Mouse (Mus musculus): ENCODE data around the gene Hdac8. TPM values are rescaled to one million over a fixed set of nuclear protein-coding genes. Genes with fewer than 3 reads are reported as not detected.
A peak's percentile ranks its signal among the peaks of the same experiment; 100 is the strongest.

The Hdac8 gene
- total and polyA plus RNA-seq, 2 experiments from 2014 or later: 13.0 to 17.9 TPM

DNA sequence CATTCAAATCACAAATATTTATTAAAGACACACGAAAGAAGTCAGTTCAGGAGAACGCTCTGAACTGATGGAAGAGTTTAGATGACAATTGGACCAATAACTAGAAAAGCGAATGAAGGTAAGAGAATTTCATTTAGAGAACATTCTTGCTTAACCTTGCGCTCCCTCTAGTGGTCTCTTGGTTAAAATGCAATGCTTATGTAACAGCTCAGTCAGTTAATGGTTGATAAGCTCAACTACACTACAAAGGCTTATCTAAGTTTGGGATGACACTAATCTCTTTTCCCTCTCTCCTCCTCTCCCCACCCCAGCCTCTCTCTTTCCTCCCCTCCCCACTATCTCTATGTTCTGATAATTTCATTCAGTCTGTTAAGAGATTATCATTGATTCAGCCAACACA, 26.2 kb downstream of the Hdac8 start:
- Histone ChIP-seq H3K36me3 (ENCODE audit: insufficient read depth, low read length) (no peaks in the 10 kb centered on the region), H3K9ac (replicated peaks; ENCODE audit: low read length) (no peak overlapping the region), H3K4me1 (ENCODE audit: insufficient read depth, low read length) (no peaks in the 10 kb centered on the region), H3K9me3 (ENCODE audit: low read length) (no peaks in the 10 kb centered on the region), H3K4me3 (ENCODE audit: low read length) (no peak overlapping the region), H3K27me3 (ENCODE audit: insufficient read depth, low read length) (no peaks in the 10 kb centered on the region), H3K27ac (no peak overlapping the region), H3K4me2 (ENCODE audit: low read depth, low read length) (no peak overlapping the region)
- WGBS: 33% methylated on average over 4 of the region's 4 CpGs
- DNase-seq (ENCODE audit: low spot score): peak; percentile 78
- ATAC-seq: no peak
- TF ChIP-seq CTCF (IDR thresholded peaks at IDR 0.05; ENCODE audit: low read depth): peak; percentile 75

DNA sequence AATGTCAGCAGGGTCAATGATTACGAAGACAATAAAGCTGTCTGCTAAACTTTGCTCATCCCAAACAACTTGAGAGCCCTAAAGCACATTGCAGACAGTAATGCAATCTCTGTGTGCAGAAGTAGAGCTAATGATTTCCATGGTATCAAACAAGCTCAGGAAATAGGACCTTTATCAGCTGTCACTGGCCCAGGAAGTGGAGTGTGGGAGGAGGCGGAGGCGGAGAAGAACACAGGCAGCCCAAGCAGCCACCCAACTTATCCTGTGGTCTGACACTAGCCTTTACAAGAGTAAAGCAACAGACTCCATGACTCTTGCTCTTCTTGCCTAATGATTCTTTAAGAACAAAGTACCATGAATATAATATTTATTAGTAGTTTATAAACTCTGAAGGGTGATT, 26.7 kb downstream of the Hdac8 start:
- no peak for DNase-seq (ENCODE audit: low spot score)
- Histone ChIP-seq H3K9ac (replicated peaks; ENCODE audit: low read length) (no peak overlapping the region), H3K36me3 (ENCODE audit: insufficient read depth, low read length) (no peaks in the 10 kb centered on the region), H3K9me3 (ENCODE audit: low read length) (no peaks in the 10 kb centered on the region), H3K4me2 (ENCODE audit: low read depth, low read length) (no peak overlapping the region), H3K27me3 (ENCODE audit: insufficient read depth, low read length) (no peaks in the 10 kb centered on the region), H3K4me1 (ENCODE audit: insufficient read depth, low read length) (no peaks in the 10 kb centered on the region), H3K27ac (no peak overlapping the region), H3K4me3 (ENCODE audit: low read length) (no peak overlapping the region)
- no peak for TF ChIP-seq CTCF (IDR thresholded peaks at IDR 0.05; ENCODE audit: low read depth)
- no peak for ATAC-seq
- WGBS: 94% methylated on average over 3 of the region's 3 CpGs

DNA sequence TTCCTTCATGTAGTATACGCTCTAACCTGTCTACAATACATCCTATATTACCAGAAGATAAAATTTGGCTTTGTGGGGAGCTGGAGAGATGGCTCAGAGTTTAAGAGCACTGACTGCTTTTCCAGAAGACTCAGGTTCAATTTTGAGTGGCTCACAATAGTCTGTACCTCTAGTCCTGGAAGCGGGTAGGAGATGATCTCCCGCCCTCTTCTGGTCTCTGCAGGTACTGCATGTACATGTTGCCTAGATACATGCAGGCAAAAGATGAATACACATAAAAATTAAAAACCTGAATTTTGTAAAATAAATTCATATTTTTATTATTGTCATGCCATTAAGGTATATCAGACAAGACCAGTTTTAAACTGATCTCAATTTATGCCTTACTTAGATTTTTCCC, 28.4 kb downstream of the Hdac8 start:
- H3K4me3 ChIP-seq (ENCODE audit: low read length): no peak overlapping the region
- H3K9me3 ChIP-seq (ENCODE audit: low read length): no peaks in the 10 kb centered on the region
- H3K27ac ChIP-seq: no peak overlapping the region
- no peaks in the 10 kb centered on the region for H3K4me1 ChIP-seq (ENCODE audit: insufficient read depth, low read length)
- no peak overlapping the region for H3K9ac ChIP-seq (replicated peaks; ENCODE audit: low read length)
- peak; percentile 76 for TF ChIP-seq CTCF (IDR thresholded peaks at IDR 0.05; ENCODE audit: low read depth)
- WGBS: 34% methylated on average over 3 of the region's 3 CpGs
- H3K27me3 ChIP-seq (ENCODE audit: insufficient read depth, low read length): no peaks in the 10 kb centered on the region
- DNase-seq (ENCODE audit: low spot score): peak; percentile 73
- ATAC-seq: no peak
- H3K4me2 ChIP-seq (ENCODE audit: low read depth, low read length): no peak overlapping the region
- no peaks in the 10 kb centered on the region for H3K36me3 ChIP-seq (ENCODE audit: insufficient read depth, low read length)

DNA sequence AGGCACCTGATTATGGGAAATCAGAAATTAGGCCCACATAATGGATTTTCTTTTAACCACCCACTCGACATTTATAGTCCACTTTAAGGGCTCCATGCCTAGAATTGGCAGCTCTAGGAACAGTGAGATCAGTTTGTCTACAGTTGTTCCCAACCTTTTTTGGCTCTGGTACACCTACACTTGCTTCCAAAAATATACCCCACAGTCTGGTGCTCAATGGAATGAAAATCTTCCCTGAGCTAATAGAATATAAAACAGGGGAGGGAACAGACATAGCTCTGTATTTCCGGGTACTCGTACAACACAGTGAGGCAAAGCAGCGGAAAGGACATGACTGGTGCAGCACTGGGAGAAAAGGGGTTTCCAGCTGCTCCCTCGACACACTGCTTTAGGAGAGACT, 29.6 kb downstream of the Hdac8 start:
- no peaks in the 10 kb centered on the region for H3K4me1 ChIP-seq (ENCODE audit: insufficient read depth, low read length)
- WGBS: 79% methylated on average over 5 of the region's 5 CpGs
- H3K9me3 ChIP-seq (ENCODE audit: low read length): no peaks in the 10 kb centered on the region
- H3K27ac ChIP-seq: no peak overlapping the region
- H3K9ac ChIP-seq (replicated peaks; ENCODE audit: low read length): no peak overlapping the region
- H3K36me3 ChIP-seq (ENCODE audit: insufficient read depth, low read length): no peaks in the 10 kb centered on the region
- no peaks in the 10 kb centered on the region for H3K27me3 ChIP-seq (ENCODE audit: insufficient read depth, low read length)
- TF ChIP-seq CTCF (IDR thresholded peaks at IDR 0.05; ENCODE audit: low read depth): no peak
- no peak overlapping the region for H3K4me2 ChIP-seq (ENCODE audit: low read depth, low read length)
- ATAC-seq (no peak), DNase-seq (ENCODE audit: low spot score) (no peak)
- H3K4me3 ChIP-seq (ENCODE audit: low read length): no peak overlapping the region

DNA sequence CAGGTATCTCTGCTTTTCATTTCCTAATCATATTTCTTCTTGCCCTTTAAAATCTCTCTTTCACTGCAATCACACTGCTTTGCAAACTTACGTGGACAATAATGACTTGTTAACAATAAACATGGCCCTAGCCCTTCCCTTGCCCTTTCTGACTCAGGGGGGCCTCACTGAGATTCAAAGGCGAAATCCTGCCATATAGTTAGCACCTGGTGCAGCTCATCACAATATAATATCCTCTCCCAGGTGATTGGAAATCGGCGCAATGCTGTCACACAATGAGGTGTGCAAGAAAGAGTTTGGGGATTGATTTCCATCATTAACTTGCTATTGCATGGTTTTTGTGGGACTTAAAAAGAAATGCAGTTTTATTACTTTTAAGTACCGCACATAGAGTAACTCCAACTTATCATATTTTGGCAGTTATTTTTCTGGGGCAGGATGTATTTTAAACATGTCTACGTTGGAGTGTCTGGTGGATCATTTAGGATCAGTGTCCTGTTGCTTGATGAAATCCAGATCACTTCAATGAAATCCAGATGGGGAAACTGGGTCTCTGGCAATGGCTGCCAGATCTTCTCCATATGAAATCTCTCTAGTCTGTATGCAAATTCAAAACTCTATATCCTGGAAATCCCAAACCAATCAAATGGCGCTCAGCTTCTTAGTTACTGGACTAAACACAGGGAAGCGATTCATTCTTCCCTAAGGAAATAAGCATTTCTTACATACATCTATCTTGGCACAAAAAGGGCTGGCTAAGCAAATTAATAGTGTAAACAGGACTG, 86.6 kb downstream of the Hdac8 start:
- no peaks in the 10 kb centered on the region for H3K4me1 ChIP-seq (ENCODE audit: insufficient read depth, low read length)
- DNase-seq (ENCODE audit: low spot score) (no peak), ATAC-seq (no peak)
- H3K9me3 ChIP-seq (ENCODE audit: low read length): no peaks in the 10 kb centered on the region
- no peaks in the 10 kb centered on the region for H3K27me3 ChIP-seq (ENCODE audit: insufficient read depth, low read length)
- H3K9ac ChIP-seq (replicated peaks; ENCODE audit: low read length): no peak overlapping the region
- H3K4me3 ChIP-seq (ENCODE audit: low read length): no peak overlapping the region
- no peak for TF ChIP-seq CTCF (IDR thresholded peaks at IDR 0.05; ENCODE audit: low read depth)
- H3K27ac ChIP-seq: no peak overlapping the region
- WGBS: 77% methylated on average over 8 of the region's 8 CpGs
- H3K36me3 ChIP-seq (ENCODE audit: insufficient read depth, low read length): no peaks in the 10 kb centered on the region
- H3K4me2 ChIP-seq (ENCODE audit: low read depth, low read length): no peak overlapping the region

DNA sequence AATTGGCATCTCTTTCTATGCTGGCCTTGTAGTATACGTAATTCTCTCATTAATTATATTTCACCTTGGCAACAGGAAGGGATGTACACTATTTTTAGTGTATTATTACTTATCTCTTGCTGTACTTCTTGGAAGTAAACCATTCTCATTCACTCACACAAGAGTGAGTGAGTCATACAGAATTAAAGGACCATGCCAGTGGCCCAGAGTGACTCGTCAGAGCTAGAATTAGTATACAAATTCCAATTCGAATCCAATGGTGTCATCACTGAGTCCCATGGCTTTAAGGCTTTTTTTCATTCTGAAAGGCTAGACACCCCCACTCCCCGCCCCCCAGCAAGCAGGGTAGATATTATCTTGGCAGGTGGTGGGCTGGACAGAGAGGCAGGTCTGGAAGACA, 88.2 kb downstream of the Hdac8 start:
- Histone ChIP-seq H3K9ac (replicated peaks; ENCODE audit: low read length) (no peak overlapping the region), H3K4me1 (ENCODE audit: insufficient read depth, low read length) (no peaks in the 10 kb centered on the region), H3K4me3 (ENCODE audit: low read length) (no peak overlapping the region), H3K27ac (no peak overlapping the region), H3K4me2 (ENCODE audit: low read depth, low read length) (no peak overlapping the region), H3K36me3 (ENCODE audit: insufficient read depth, low read length) (no peaks in the 10 kb centered on the region), H3K27me3 (ENCODE audit: insufficient read depth, low read length) (no peaks in the 10 kb centered on the region), H3K9me3 (ENCODE audit: low read length) (no peaks in the 10 kb centered on the region)
- ATAC-seq (no peak), DNase-seq (ENCODE audit: low spot score) (no peak)
- WGBS: 73% methylated on average over 4 of the region's 4 CpGs
- TF ChIP-seq CTCF (IDR thresholded peaks at IDR 0.05; ENCODE audit: low read depth): no peak

DNA sequence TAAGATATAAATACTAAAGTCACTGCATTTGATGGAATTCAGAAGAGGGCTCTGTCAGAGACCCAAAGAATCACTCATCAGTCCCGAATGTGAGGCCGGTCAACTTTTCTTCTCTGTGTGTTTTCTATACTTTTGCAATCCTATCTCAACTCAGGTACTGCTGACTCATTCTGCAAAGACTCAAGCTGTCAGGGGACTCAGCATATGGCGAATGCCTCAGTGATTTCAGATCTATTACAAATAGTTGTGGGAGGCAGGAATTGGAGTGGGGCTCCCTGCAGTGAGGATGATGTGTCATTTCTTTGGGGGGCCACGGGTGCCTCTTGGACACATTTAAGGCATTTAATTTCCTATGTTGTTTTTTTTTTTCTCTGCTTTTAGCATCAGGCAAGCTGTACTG, 88.8 kb downstream of the Hdac8 start:
- Histone ChIP-seq H3K36me3 (ENCODE audit: insufficient read depth, low read length) (no peaks in the 10 kb centered on the region), H3K9me3 (ENCODE audit: low read length) (no peaks in the 10 kb centered on the region), H3K9ac (replicated peaks; ENCODE audit: low read length) (no peak overlapping the region), H3K27me3 (ENCODE audit: insufficient read depth, low read length) (no peaks in the 10 kb centered on the region), H3K27ac (no peak overlapping the region), H3K4me1 (ENCODE audit: insufficient read depth, low read length) (no peaks in the 10 kb centered on the region), H3K4me3 (ENCODE audit: low read length) (no peak overlapping the region), H3K4me2 (ENCODE audit: low read depth, low read length) (no peak overlapping the region)
- ATAC-seq (no peak), DNase-seq (ENCODE audit: low spot score) (no peak)
- 60% methylated on average over 4 of the region's 4 CpGs for WGBS
- TF ChIP-seq CTCF (IDR thresholded peaks at IDR 0.05; ENCODE audit: low read depth): no peak

Measured in hindbrain, postnatal 0 days (tissue).